In the genomic region with DNA sequence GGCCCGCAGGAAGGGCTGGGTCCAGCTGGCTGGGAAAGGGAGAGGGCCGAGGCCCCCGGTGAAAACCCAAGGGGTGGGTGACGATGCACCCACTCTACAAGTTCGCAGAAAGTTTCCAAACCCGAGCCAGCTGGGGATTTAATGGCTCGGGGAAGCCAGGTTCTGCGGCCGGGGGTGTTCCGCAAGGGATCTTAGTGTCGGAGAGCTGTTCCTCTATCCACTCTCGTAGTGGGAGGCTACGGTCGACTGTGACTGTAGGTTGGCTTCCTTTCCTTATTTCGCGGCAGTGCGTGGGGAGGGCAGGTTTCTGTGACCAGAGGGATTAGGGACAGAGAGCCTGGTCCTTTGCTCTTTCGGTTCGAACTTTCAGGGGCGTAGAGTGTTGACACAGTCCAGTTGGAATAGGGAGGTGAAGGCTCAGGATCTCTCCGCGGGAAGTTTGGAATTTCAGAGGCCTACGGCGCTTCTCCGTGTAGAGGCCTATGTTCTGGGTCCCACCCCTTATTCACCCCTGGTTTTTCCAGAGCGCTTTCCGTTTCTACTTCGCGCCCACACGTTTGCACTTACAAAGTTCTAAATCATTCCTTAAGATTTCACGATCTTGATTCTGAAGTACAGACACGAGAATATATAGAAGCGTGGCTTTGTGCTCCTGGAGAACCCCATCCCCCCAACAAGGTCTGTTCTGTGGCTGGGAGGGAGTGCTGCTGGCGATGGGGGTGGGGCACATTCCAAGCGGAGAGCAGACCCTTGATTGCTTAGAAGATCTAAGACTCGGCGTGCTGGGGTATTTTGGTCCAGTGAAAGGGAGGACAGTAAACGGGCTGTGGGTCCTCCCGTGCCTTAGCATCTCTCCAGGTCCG, we compare ENCODE assay signal across 8 mouse cellular contexts. TPM values are rescaled to one million over a fixed set of nuclear protein-coding genes. Genes with fewer than 3 reads are reported as not detected.
DNase-seq lines count a peak whose midpoint lies in the region; ATAC-seq and TF ChIP-seq lines count a peak whose summit lies in the region.

No protein-coding gene starts in this region.

- H3K27ac ChIP-seq in gastrocnemius, adult 2 months, result peak overlapping the region; percentile 98
- H3K27ac ChIP-seq in brown adipose tissue, adult 24 weeks (replicated peaks; ENCODE audit: low read depth, low read length), result peak overlapping the region; percentile 3; the same call in 1 of the 2 replicates
- peak overlapping the region; percentile 81 for H3K27ac ChIP-seq in heart, embryonic 15.5 days
- peak overlapping the region; percentile 78 for H3K27ac ChIP-seq in liver, embryonic 13.5 days
- peak overlapping the region; percentile 62 for H3K27ac ChIP-seq in neural tube, embryonic 13.5 days (replicated peaks)

- peak overlapping the region; percentile 99 for H3K4me2 ChIP-seq in heart, embryonic 15.5 days
- H3K4me2 ChIP-seq in liver, embryonic 13.5 days, result peak overlapping the region; percentile 72
- H3K4me2 ChIP-seq in neural tube, embryonic 13.5 days, result peak overlapping the region; percentile 98

- no peak for TF ChIP-seq CTCF in gastrocnemius, adult 2 months (IDR thresholded peaks at IDR 0.05)

- intact Hi-C loops in gastrocnemius, adult 2 months (cut with DNase I), result no loop called here

- no peaks in the 10 kb centered on the region for H3K9me3 ChIP-seq in heart, embryonic 15.5 days (replicated peaks)
- no peaks in the 10 kb centered on the region for H3K9me3 ChIP-seq in liver, embryonic 13.5 days (replicated peaks)
- H3K9me3 ChIP-seq in neural tube, embryonic 13.5 days, result no peaks in the 10 kb centered on the region

- WGBS in heart, embryonic 15.5 days, result 1% methylated on average over 40 of the region's 40 CpGs
- WGBS in liver, embryonic 13.5 days (ENCODE audit: insufficient replicate concordance), result 2% methylated on average over 40 of the region's 40 CpGs
- 1% methylated on average over 40 of the region's 40 CpGs for WGBS in neural tube, embryonic 13.5 days

- H3K36me3 ChIP-seq in heart, embryonic 15.5 days, result no peaks in the 10 kb centered on the region
- no peaks in the 10 kb centered on the region for H3K36me3 ChIP-seq in liver, embryonic 13.5 days
- H3K36me3 ChIP-seq in neural tube, embryonic 13.5 days, result no peaks in the 10 kb centered on the region

- no peak; the same call in 1 of the 2 replicates for ATAC-seq in heart, embryonic 15.5 days (replicated peaks; ENCODE audit: insufficient number of reproducible peaks, insufficient read depth, low FRiP score, low read depth)
- ATAC-seq in liver, embryonic 13.5 days (ENCODE audit: low read depth), result no peak
- peak; percentile 21; the same call in 1 of the 2 replicates for ATAC-seq in neural tube, embryonic 13.5 days (ENCODE audit: low read depth)

- H3K4me1 ChIP-seq in brown adipose tissue, adult 24 weeks (ENCODE audit: control insufficient read depth, insufficient read depth, insufficient read length, low read length), result no peaks in the 10 kb centered on the region
- peaks cover 29% of the 10 kb centered on the region for H3K4me1 ChIP-seq in heart, embryonic 15.5 days (replicated peaks)
- peaks cover 31% of the 10 kb centered on the region for H3K4me1 ChIP-seq in liver, embryonic 13.5 days (replicated peaks)
- H3K4me1 ChIP-seq in neural tube, embryonic 13.5 days (replicated peaks), result peaks cover 34% of the 10 kb centered on the region

- peak overlapping the region; percentile 95 for H3K4me3 ChIP-seq in gastrocnemius, adult 2 months
- H3K4me3 ChIP-seq in brown adipose tissue, adult 24 weeks (ENCODE audit: insufficient read depth, low read depth, low read length), result peak overlapping the region; percentile 88
- peak overlapping the region; percentile 81 for H3K4me3 ChIP-seq in heart, embryonic 15.5 days
- peak overlapping the region; percentile 63 for H3K4me3 ChIP-seq in liver, embryonic 13.5 days (replicated peaks)
- peak overlapping the region; percentile 59 for H3K4me3 ChIP-seq in neural tube, embryonic 13.5 days

- peak overlapping the region; percentile 76 for H3K9ac ChIP-seq in heart, embryonic 15.5 days
- H3K9ac ChIP-seq in liver, embryonic 13.5 days, result peak overlapping the region; percentile 71
- H3K9ac ChIP-seq in neural tube, embryonic 13.5 days, result peak overlapping the region; percentile 72

- no peak for DNase-seq in gastrocnemius, adult 2 months
- DNase-seq in gastrocnemius, postnatal 4 days (ENCODE audit: low spot score in 2 of 2), result no peak
- DNase-seq in liver, embryonic 13.5 days, result no peak
- DNase-seq in left cerebral cortex, adult 9 months (ENCODE audit: low spot score in 2 of 2), result no peak
- no peak for DNase-seq in spleen, postnatal 10 days (ENCODE audit: low spot score in 2 of 2)

- peaks cover 10% of the 10 kb centered on the region; the same call in 1 of the 2 replicates for H3K27me3 ChIP-seq in heart, embryonic 15.5 days
- H3K27me3 ChIP-seq in liver, embryonic 13.5 days, result peaks cover 68% of the 10 kb centered on the region
- peaks cover 66% of the 10 kb centered on the region for H3K27me3 ChIP-seq in neural tube, embryonic 13.5 days

RNA-seq across cellular contexts. Expression of a gene that starts 1.6 kb away (rescaled TPM):
- total RNA-seq in gastrocnemius, adult 2 months (2021), result 10 to 100 TPM; 45.4 to 82.1 TPM
- total RNA-seq in gastrocnemius, postnatal 4 days (2021), result 10 to 100 TPM; 51.0 to 57.9 TPM
- polyA plus RNA-seq in brown adipose tissue, adult 24 weeks (2012; ENCODE audit: insufficient read depth, insufficient read length, missing spikeins), result 5.4 and 8.4 TPM in 2 replicates
- 12.4 and 19.8 TPM in 2 replicates for polyA plus RNA-seq in heart, embryonic 15.5 days (2015; fragmentation: Nextera tagmentation; extraction: Ambion mirVana)
- 11.3 and 12.8 TPM in 2 replicates for polyA plus RNA-seq in liver, embryonic 13.5 days (2015; fragmentation: Nextera tagmentation; extraction: Ambion mirVana)
- polyA plus RNA-seq in neural tube, embryonic 13.5 days (2015; fragmentation: Nextera tagmentation; extraction: Ambion mirVana), result 14.2 and 15.6 TPM in 2 replicates

RNA-seq across cellular contexts. Expression of a gene that starts 37.3 kb away (rescaled TPM):
- total RNA-seq in gastrocnemius, adult 2 months (2021), result under 1 TPM; 0.50 to 0.66 TPM
- total RNA-seq in gastrocnemius, postnatal 4 days (2021), result 1 to 10 TPM; 1.3 to 2.0 TPM
- polyA plus RNA-seq in brown adipose tissue, adult 24 weeks (2012; ENCODE audit: insufficient read depth, insufficient read length, missing spikeins), result 0.58 and 1.1 TPM in 2 replicates
- polyA plus RNA-seq in heart, embryonic 15.5 days (2015; fragmentation: Nextera tagmentation; extraction: Ambion mirVana), result 0.82 and 2.2 TPM in 2 replicates
- polyA plus RNA-seq in liver, embryonic 13.5 days (2015; fragmentation: Nextera tagmentation; extraction: Ambion mirVana), result 4.0 and 5.5 TPM in 2 replicates
- polyA plus RNA-seq in neural tube, embryonic 13.5 days (2015; fragmentation: Nextera tagmentation; extraction: Ambion mirVana), result 1.2 and 2.8 TPM in 2 replicates

RNA-seq across cellular contexts. Expression of a gene that starts 53.8 kb away (rescaled TPM):
- not detected for total RNA-seq in gastrocnemius, adult 2 months (2021)
- total RNA-seq in gastrocnemius, postnatal 4 days (2021), result not detected
- not detected in 2 replicates for polyA plus RNA-seq in brown adipose tissue, adult 24 weeks (2012; ENCODE audit: insufficient read depth, insufficient read length, missing spikeins)
- polyA plus RNA-seq in heart, embryonic 15.5 days (2015; fragmentation: Nextera tagmentation; extraction: Ambion mirVana), result not detected in 2 replicates
- not detected in 2 replicates for polyA plus RNA-seq in liver, embryonic 13.5 days (2015; fragmentation: Nextera tagmentation; extraction: Ambion mirVana)
- polyA plus RNA-seq in neural tube, embryonic 13.5 days (2015; fragmentation: Nextera tagmentation; extraction: Ambion mirVana), result not detected in 2 replicates

RNA-seq across cellular contexts. Expression of a gene that starts 56.8 kb away (rescaled TPM):
- not detected for total RNA-seq in gastrocnemius, adult 2 months (2021)
- 1 to 10 TPM; 3.6 to 4.4 TPM for total RNA-seq in gastrocnemius, postnatal 4 days (2021)
- not detected in 2 replicates for polyA plus RNA-seq in brown adipose tissue, adult 24 weeks (2012; ENCODE audit: insufficient read depth, insufficient read length, missing spikeins)
- polyA plus RNA-seq in heart, embryonic 15.5 days (2015; fragmentation: Nextera tagmentation; extraction: Ambion mirVana), result 0.08 and 0.46 TPM in 2 replicates
- 0.07 and 0.13 TPM in 2 replicates for polyA plus RNA-seq in liver, embryonic 13.5 days (2015; fragmentation: Nextera tagmentation; extraction: Ambion mirVana)
- 19.4 and 22.7 TPM in 2 replicates for polyA plus RNA-seq in neural tube, embryonic 13.5 days (2015; fragmentation: Nextera tagmentation; extraction: Ambion mirVana)

Comparison
In these comparisons a context has a peak if more than half of its experiments do, and no peak if none do; other contexts are left out.
1. H3K27ac ChIP-seq: peak in every context shown above with its lines; median percentile 98 in gastrocnemius, adult 2 months; 81 in heart, embryonic 15.5 days; 78 in liver, embryonic 13.5 days; 62 in neural tube, embryonic 13.5 days; 3 in brown adipose tissue, adult 24 weeks.